Mouse (Mus musculus) kidney, postnatal 10 days (tissue): Measurements from ENCODE around the gene Fscn3.

Experiments
- DNase-seq: peaks from one replicate; pipeline ENCODE4 v3.0.0; 2021; ENCODE audit warnings: mixed read lengths

Gene Fscn3

GRCm38 (mm10) chr6:28427096-28427839, at the start of gene Fscn3:
Gene Fscn3 (plus strand): TSS chr6:28427789.
- peak; percentile 54 for DNase-seq

- DNase-seq, result no peak
Observed at GRCm38 (mm10) chr6:28381983-28382382, 45.6 kb upstream of the Fscn3 start.

GRCm38 (mm10) chr6:28385169-28385568, 42.4 kb upstream of the Fscn3 start:
- DNase-seq, result no peak

GRCm38 (mm10) chr6:28389038-28389437, 38.6 kb upstream of the Fscn3 start:
- DNase-seq, result no peak

- no peak for DNase-seq
Observed at GRCm38 (mm10) chr6:28396051-28396852, 31.3 kb upstream of the Fscn3 start.

GRCm38 (mm10) chr6:28396853-28397457, 30.6 kb upstream of the Fscn3 start:
- peak; percentile 21 for DNase-seq

GRCm38 (mm10) chr6:28397681-28398203, 29.8 kb upstream of the Fscn3 start, which contains the start of gene Zfp800:
Gene Zfp800 (minus strand): TSS chr6:28398005.
- DNase-seq, result peak; percentile 30

- no peak for DNase-seq
Observed at GRCm38 (mm10) chr6:28398726-28399125, 28.9 kb upstream of the Fscn3 start.

- DNase-seq, result no peak
Observed at GRCm38 (mm10) chr6:28399791-28400190, 27.8 kb upstream of the Fscn3 start.

GRCm38 (mm10) chr6:28410053-28410452, 17.5 kb upstream of the Fscn3 start:
- peak; percentile 65 for DNase-seq

- no peak for DNase-seq
Observed at GRCm38 (mm10) chr6:28411236-28411635, 16.4 kb upstream of the Fscn3 start.

- peak; percentile 14 for DNase-seq
Observed at GRCm38 (mm10) chr6:28416981-28417380, 10.6 kb upstream of the Fscn3 start.

GRCm38 (mm10) chr6:28418449-28418848, 9.1 kb upstream of the Fscn3 start:
- peak; percentile 95 for DNase-seq

- DNase-seq, result peak; percentile 16
Observed at GRCm38 (mm10) chr6:28419673-28420072, 7.9 kb upstream of the Fscn3 start.

- peak; percentile 14 for DNase-seq
Observed at GRCm38 (mm10) chr6:28420361-28420760, 7.2 kb upstream of the Fscn3 start.

GRCm38 (mm10) chr6:28420865-28421264, 6.7 kb upstream of the Fscn3 start:
- peak; percentile 17 for DNase-seq

- DNase-seq, result peak; percentile 97
Observed at GRCm38 (mm10) chr6:28421469-28422000, 6.1 kb upstream of the Fscn3 start.

GRCm38 (mm10) chr6:28422651-28423290, 4.8 kb upstream of the Fscn3 start:
- peak; percentile 11 for DNase-seq

- DNase-seq, result peak; percentile 99
Observed at GRCm38 (mm10) chr6:28423313-28423712, 4.3 kb upstream of the Fscn3 start, which contains the start of gene Arf5. Gene Arf5 (plus strand): TSS chr6:28423560.

- peak; percentile 73 for DNase-seq
Observed at GRCm38 (mm10) chr6:28423767-28424695, 3.6 kb upstream of the Fscn3 start.

GRCm38 (mm10) chr6:28425019-28425418, 2.6 kb upstream of the Fscn3 start:
- no peak for DNase-seq
